Mouse (Mus musculus) bone marrow, adult 2 months (tissue): Measurements from ENCODE around the gene Odaph.

Experiments used
- CTCF ChIP-seq: fragments of 200-500 bp; IDR thresholded peaks from 2 replicates; pipeline ENCODE4 v1.5.1; 2011; ENCODE audit warnings: low read length, control low read depth; ENCODE audit not compliant: control insufficient read depth, insufficient read depth
- POLR2A ChIP-seq: fragments of 200-500 bp; IDR thresholded peaks from 2 replicates; pipeline ENCODE4 v1.6.1; 2011; ENCODE audit warnings: low read depth, mild to moderate bottlenecking, control low read depth, low read length, borderline replicate concordance; ENCODE audit not compliant: control insufficient read depth

DNA sequence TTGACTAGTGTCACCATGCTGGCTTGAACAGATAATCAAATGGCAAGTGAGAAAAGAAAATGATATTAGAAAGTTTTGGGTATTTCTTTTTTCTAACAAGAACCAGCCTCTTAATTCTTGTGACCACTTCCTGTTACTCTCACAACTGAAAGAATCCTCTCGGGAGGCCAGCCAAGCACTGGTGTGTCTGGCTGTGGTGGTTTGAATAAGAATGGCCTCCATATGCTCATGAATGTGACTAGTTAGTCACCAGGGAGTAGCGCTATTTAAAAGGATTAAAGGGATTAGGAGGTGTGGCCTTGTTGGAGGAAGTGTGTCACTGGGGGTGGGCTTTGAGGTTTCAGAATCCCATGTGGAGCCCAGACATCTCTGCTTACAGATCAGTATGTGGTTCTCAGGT is 1.6 kb upstream of the Odaph start:
- TF ChIP-seq CTCF (no peak), POLR2A (no peak)
